Mouse (Mus musculus) midbrain, embryonic 13.5 days (tissue): ENCODE measurements around the gene Cdh3. TPM values are rescaled to one million over a fixed set of nuclear protein-coding genes. Genes with fewer than 3 reads are reported as not detected.

ENCODE experiments used
- ATAC-seq: fragments of 200-750 bp; cut with Nextera tagmentation; 2 replicates; pipeline ENCODE4 v1.8.0; 2017; ENCODE audit warnings: mild to moderate bottlenecking, moderate TSS enrichment, moderate library complexity
- H3K27ac ChIP-seq: fragments of 300-500 bp; sonication (generic); 2 replicates; pipeline ENCODE4 v1.5.1; 2015; ENCODE audit warnings: inconsistent platforms, mild to moderate bottlenecking, moderate library complexity
- H3K27me3 ChIP-seq: fragments of 300-500 bp; sonication (generic); 2 replicates; pipeline ENCODE4 v1.6.1; 2015; ENCODE audit warnings: mild to moderate bottlenecking, inconsistent platforms
- H3K36me3 ChIP-seq: fragments of 300-500 bp; sonication (generic); 2 replicates; pipeline ENCODE4 v1.6.1; 2015; ENCODE audit warnings: mild to moderate bottlenecking, inconsistent platforms
- H3K4me1 ChIP-seq: fragments of 300-500 bp; sonication (generic); replicated peaks from 2 replicates; pipeline ENCODE4 v1.6.1; 2015; ENCODE audit warnings: inconsistent platforms
- H3K4me2 ChIP-seq: fragments of 300-500 bp; sonication (generic); replicated peaks from 2 replicates; pipeline ENCODE4 v1.6.1; 2015; ENCODE audit warnings: moderate library complexity, mild to moderate bottlenecking, inconsistent platforms
- H3K4me3 ChIP-seq: fragments of 300-500 bp; sonication (generic); replicated peaks from 2 replicates; pipeline ENCODE4 v1.5.1; 2015; ENCODE audit warnings: mild to moderate bottlenecking, inconsistent platforms
- H3K9ac ChIP-seq: fragments of 300-500 bp; sonication (generic); replicated peaks from 2 replicates; pipeline ENCODE4 v1.6.1; 2015; ENCODE audit warnings: mild to moderate bottlenecking, inconsistent platforms
- H3K9me3 ChIP-seq: fragments of 300-500 bp; sonication (generic); 2 replicates; pipeline ENCODE4 v1.6.1; 2016; ENCODE audit warnings: mild to moderate bottlenecking, inconsistent platforms
- WGBS: fragments of 180-500 bp; shearing (Covaris S2); methylation state at CpG from one replicate; pipeline ENCODE4 v1.1.7; 2015; 5-methylcytosine and 5-hydroxymethylcytosine counted together
- polyA plus RNA-seq: library from polyadenylated mRNA; unstranded; fragments of >200 nt; fragmentation: Nextera tagmentation; extraction: Ambion mirVana; gene quantifications from 2 replicates; pipeline ENCODE4 v1.2.1, GENCODE M21; 2015

Cdh3 gene
- polyA plus RNA-seq, 1 experiment from 2014 or later, result 0.46 TPM

GRCm38 (mm10) chr8:106528596-106529249, 18.0 kb downstream of the Cdh3 start:
- 91% methylated on average over 9 of the region's 9 CpGs for WGBS
- no peaks in the 10 kb centered on the region for H3K36me3 ChIP-seq
- no peaks in the 10 kb centered on the region for H3K4me1 ChIP-seq
- no peak overlapping the region for H3K9ac ChIP-seq
- no peaks in the 10 kb centered on the region for H3K9me3 ChIP-seq
- no peak for ATAC-seq
- H3K27ac ChIP-seq, result no peak overlapping the region
- H3K27me3 ChIP-seq, result no peaks in the 10 kb centered on the region
- H3K4me2 ChIP-seq, result no peak overlapping the region
- no peak overlapping the region for H3K4me3 ChIP-seq

GRCm38 (mm10) chr8:106529885-106530482, 19.3 kb downstream of the Cdh3 start:
- Histone ChIP-seq H3K27ac (no peak overlapping the region), H3K9me3 (no peaks in the 10 kb centered on the region), H3K27me3 (no peaks in the 10 kb centered on the region), H3K4me2 (no peak overlapping the region), H3K36me3 (no peaks in the 10 kb centered on the region), H3K4me1 (no peaks in the 10 kb centered on the region), H3K9ac (no peak overlapping the region), H3K4me3 (no peak overlapping the region)
- ATAC-seq, result no peak
- 94% methylated on average over 10 of the region's 10 CpGs for WGBS

GRCm38 (mm10) chr8:106530566-106530965, 19.9 kb downstream of the Cdh3 start:
- no peak overlapping the region for H3K27ac ChIP-seq
- 66% methylated on average over 4 of the region's 4 CpGs for WGBS
- no peaks in the 10 kb centered on the region for H3K9me3 ChIP-seq
- H3K36me3 ChIP-seq, result no peaks in the 10 kb centered on the region
- no peak overlapping the region for H3K9ac ChIP-seq
- H3K4me2 ChIP-seq, result no peak overlapping the region
- H3K27me3 ChIP-seq, result no peaks in the 10 kb centered on the region
- no peak for ATAC-seq
- no peaks in the 10 kb centered on the region for H3K4me1 ChIP-seq
- no peak overlapping the region for H3K4me3 ChIP-seq

GRCm38 (mm10) chr8:106533709-106534108, 23.0 kb downstream of the Cdh3 start:
- no peak overlapping the region for H3K4me3 ChIP-seq
- WGBS, result 84% methylated on average over 7 of the region's 7 CpGs

GRCm38 (mm10) chr8:106534449-106534848, 23.8 kb downstream of the Cdh3 start:
- ATAC-seq, result no peak
- Histone ChIP-seq H3K4me3 (no peak overlapping the region), H3K36me3 (no peaks in the 10 kb centered on the region), H3K9ac (no peak overlapping the region), H3K9me3 (no peaks in the 10 kb centered on the region), H3K4me1 (no peaks in the 10 kb centered on the region), H3K4me2 (no peak overlapping the region), H3K27ac (no peak overlapping the region), H3K27me3 (no peaks in the 10 kb centered on the region)
- WGBS, result 50% methylated on average over 6 of the region's 6 CpGs

More at GRCm38 (mm10) chr8:106533709-106534108, 23.0 kb downstream of the Cdh3 start:
- no peaks in the 10 kb centered on the region for H3K36me3 ChIP-seq
- H3K9ac ChIP-seq, result no peak overlapping the region
- H3K4me1 ChIP-seq, result no peaks in the 10 kb centered on the region
- H3K27me3 ChIP-seq, result no peaks in the 10 kb centered on the region
- ATAC-seq, result no peak
- H3K27ac ChIP-seq, result no peak overlapping the region
- no peak overlapping the region for H3K4me2 ChIP-seq
- no peaks in the 10 kb centered on the region for H3K9me3 ChIP-seq

- Histone ChIP-seq H3K36me3 (no peaks in the 10 kb centered on the region), H3K9me3 (no peaks in the 10 kb centered on the region), H3K4me1 (no peaks in the 10 kb centered on the region), H3K27me3 (no peaks in the 10 kb centered on the region), H3K9ac (no peak overlapping the region), H3K4me3 (no peak overlapping the region), H3K27ac (no peak overlapping the region), H3K4me2 (no peak overlapping the region)
- WGBS, result 72% methylated on average over 4 of the region's 4 CpGs
- ATAC-seq, result no peak
Measured at GRCm38 (mm10) chr8:106535448-106535847, 24.8 kb downstream of the Cdh3 start.

- Histone ChIP-seq H3K9me3 (no peaks in the 10 kb centered on the region), H3K9ac (no peak overlapping the region), H3K4me2 (no peak overlapping the region), H3K27ac (no peak overlapping the region), H3K27me3 (no peaks in the 10 kb centered on the region), H3K36me3 (no peaks in the 10 kb centered on the region), H3K4me1 (no peaks in the 10 kb centered on the region), H3K4me3 (no peak overlapping the region)
- WGBS, result 66% methylated on average over 5 of the region's 5 CpGs
- no peak for ATAC-seq
Measured at GRCm38 (mm10) chr8:106539193-106539592, 28.5 kb downstream of the Cdh3 start.

GRCm38 (mm10) chr8:106541002-106541401, 30.3 kb downstream of the Cdh3 start:
- H3K36me3 ChIP-seq, result no peaks in the 10 kb centered on the region
- no peaks in the 10 kb centered on the region for H3K27me3 ChIP-seq
- H3K4me1 ChIP-seq, result no peaks in the 10 kb centered on the region
- no peak for ATAC-seq
- no peak overlapping the region for H3K4me3 ChIP-seq
- no peak overlapping the region for H3K27ac ChIP-seq
- H3K9me3 ChIP-seq, result no peaks in the 10 kb centered on the region
- no peak overlapping the region for H3K4me2 ChIP-seq
- WGBS, result 90% methylated on average over 11 of the region's 11 CpGs
- H3K9ac ChIP-seq, result no peak overlapping the region

- no peaks in the 10 kb centered on the region for H3K9me3 ChIP-seq
- no peak overlapping the region for H3K4me2 ChIP-seq
- no peaks in the 10 kb centered on the region for H3K27me3 ChIP-seq
- no peak overlapping the region for H3K9ac ChIP-seq
- 74% methylated on average over 8 of the region's 8 CpGs for WGBS
- no peaks in the 10 kb centered on the region for H3K36me3 ChIP-seq
- H3K4me1 ChIP-seq, result no peaks in the 10 kb centered on the region
- ATAC-seq, result no peak
- no peak overlapping the region for H3K27ac ChIP-seq
- no peak overlapping the region for H3K4me3 ChIP-seq
Measured at GRCm38 (mm10) chr8:106543043-106543442, 32.4 kb downstream of the Cdh3 start.

GRCm38 (mm10) chr8:106545149-106545548, 34.5 kb downstream of the Cdh3 start:
- 83% methylated on average over 2 of the region's 2 CpGs for WGBS
- no peak for ATAC-seq
- Histone ChIP-seq H3K9me3 (no peaks in the 10 kb centered on the region), H3K9ac (no peak overlapping the region), H3K4me1 (no peaks in the 10 kb centered on the region), H3K4me2 (no peak overlapping the region), H3K27ac (no peak overlapping the region), H3K36me3 (no peaks in the 10 kb centered on the region), H3K27me3 (no peaks in the 10 kb centered on the region), H3K4me3 (no peak overlapping the region)

- Histone ChIP-seq H3K27me3 (no peaks in the 10 kb centered on the region), H3K36me3 (no peaks in the 10 kb centered on the region), H3K9me3 (no peaks in the 10 kb centered on the region), H3K4me1 (no peaks in the 10 kb centered on the region), H3K4me2 (no peak overlapping the region), H3K27ac (no peak overlapping the region), H3K4me3 (no peak overlapping the region), H3K9ac (no peak overlapping the region)
- 91% methylated on average over 7 of the region's 7 CpGs for WGBS
- ATAC-seq, result no peak
Measured at GRCm38 (mm10) chr8:106546746-106547145, 36.1 kb downstream of the Cdh3 start.

GRCm38 (mm10) chr8:106548366-106548936, 37.8 kb downstream of the Cdh3 start:
- Histone ChIP-seq H3K27me3 (no peaks in the 10 kb centered on the region), H3K9me3 (no peaks in the 10 kb centered on the region), H3K4me3 (no peak overlapping the region), H3K9ac (no peak overlapping the region), H3K4me2 (no peak overlapping the region), H3K4me1 (no peaks in the 10 kb centered on the region), H3K36me3 (no peaks in the 10 kb centered on the region), H3K27ac (no peak overlapping the region)
- WGBS, result 88% methylated on average over 10 of the region's 10 CpGs
- ATAC-seq, result no peak
